Mouse (Mus musculus) kidney, adult 2 months (tissue): ENCODE measurements around the gene Tmem74b. TPM values are rescaled to one million over a fixed set of nuclear protein-coding genes. Genes with fewer than 3 reads are reported as not detected.

ENCODE experiments used
- DNase-seq: peaks from one replicate; pipeline ENCODE4 v3.0.0; 2021
- H3K27ac ChIP-seq: fragments of 200-500 bp; 2 replicates; pipeline ENCODE4 v1.5.1; 2012; ENCODE audit warnings: low read depth, low read length, control low read depth, inconsistent platforms; ENCODE audit not compliant: insufficient read depth
- H3K27me3 ChIP-seq: fragments of 200-500 bp; replicated peaks from 2 replicates; pipeline ENCODE4 v1.6.1; 2012; ENCODE audit warnings: mild to moderate bottlenecking, moderate library complexity, low read length, inconsistent platforms; ENCODE audit not compliant: control insufficient read depth, insufficient read depth
- H3K36me3 ChIP-seq: fragments of 200-500 bp; 2 replicates; pipeline ENCODE4 v1.6.1; 2012; ENCODE audit warnings: mild to moderate bottlenecking, moderate library complexity, low read length, inconsistent platforms; ENCODE audit not compliant: control insufficient read depth, insufficient read depth
- H3K4me1 ChIP-seq: fragments of 200-500 bp; 2 replicates; pipeline ENCODE4 v1.6.1; 2011; ENCODE audit warnings: low read length; ENCODE audit not compliant: control insufficient read depth, insufficient read depth
- H3K4me3 ChIP-seq: fragments of 200-500 bp; 2 replicates; pipeline ENCODE4 v1.5.1; 2011; ENCODE audit warnings: mild to moderate bottlenecking, low read depth, low read length, control low read depth; ENCODE audit not compliant: insufficient read depth
- CTCF ChIP-seq: fragments of 200-500 bp; conservative IDR thresholded peaks from 2 replicates; pipeline ENCODE4 v1.5.1; 2011; ENCODE audit warnings: low read depth, mild to moderate bottlenecking, control low read depth, low read length, moderate library complexity, mixed read lengths; ENCODE audit not compliant: insufficient read depth, insufficient read length
- POLR2A ChIP-seq: fragments of 200-500 bp; IDR thresholded peaks from one replicate; pipeline ENCODE4 v1.6.1; 2011; ENCODE audit warnings: low read depth, low read length, control low read depth
- WGBS: fragments of 180-500 bp; shearing (Covaris S2); methylation state at CpG from one replicate; pipeline ENCODE4 v1.1.7; 2018; 5-methylcytosine and 5-hydroxymethylcytosine counted together
- polyA plus RNA-seq: library from polyadenylated mRNA; depleted of rRNA; stranded (reverse); fragments of >200 nt; gene quantifications from 2 replicates; pipeline ENCODE4 v1.2.3, GENCODE M21; 2012

Tmem74b gene
- polyA plus RNA-seq, 1 experiment: 0.45 TPM

DNA sequence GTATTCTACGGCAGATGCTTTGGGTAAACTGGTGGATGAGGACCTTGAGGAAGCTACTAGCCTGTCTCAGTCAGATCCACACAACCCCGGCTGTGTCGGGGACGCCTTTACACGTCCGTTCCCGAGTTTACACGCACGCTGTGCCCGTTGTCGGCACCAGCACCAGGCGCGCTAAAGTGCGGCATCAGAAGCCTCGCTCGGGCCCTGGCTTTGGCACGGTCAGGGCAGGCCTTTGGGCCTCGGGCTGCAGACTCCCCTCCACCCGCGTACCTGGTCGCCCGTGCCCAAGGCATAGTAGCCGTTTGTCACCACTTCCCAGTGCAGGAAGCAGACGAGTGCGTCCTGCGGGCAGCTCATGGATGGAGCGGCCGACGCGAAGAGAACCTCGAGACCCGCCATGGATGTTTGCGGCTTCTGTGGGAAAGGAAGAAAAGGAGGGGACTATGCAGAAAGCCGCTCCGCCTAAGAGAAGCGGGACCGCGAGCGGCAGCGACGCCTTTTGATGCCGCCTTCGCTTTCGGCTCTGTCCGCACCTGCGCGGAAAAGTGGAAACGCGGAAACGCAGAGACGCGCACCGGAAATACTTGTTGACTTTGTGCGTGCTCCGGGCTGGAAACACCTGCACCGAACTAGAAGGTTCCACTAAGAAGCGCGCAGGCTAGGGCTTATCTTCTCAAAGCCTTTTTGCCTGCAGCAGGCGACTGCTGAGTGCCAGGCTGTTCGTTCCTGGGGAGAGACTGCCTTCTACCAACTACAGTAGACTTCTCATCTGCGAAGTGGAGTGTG, 39.1 kb downstream of the Tmem74b start:
- peak; percentile 92 for DNase-seq
- WGBS: under 1% methylated on average over 61 of the region's 61 CpGs
- TF ChIP-seq POLR2A (peak; percentile 72), CTCF (no peak)
- peaks cover 11% of the 10 kb centered on the region; the same call in 1 of the 2 replicates for H3K4me1 ChIP-seq
- H3K27ac ChIP-seq: 0 out of 2 replicates have a peak overlapping the region, but pooled peaks have one; percentile 6
- no peaks in the 10 kb centered on the region for H3K27me3 ChIP-seq
- H3K36me3 ChIP-seq: no peaks in the 10 kb centered on the region
- H3K4me3 ChIP-seq: peak overlapping the region; percentile 71

DNA sequence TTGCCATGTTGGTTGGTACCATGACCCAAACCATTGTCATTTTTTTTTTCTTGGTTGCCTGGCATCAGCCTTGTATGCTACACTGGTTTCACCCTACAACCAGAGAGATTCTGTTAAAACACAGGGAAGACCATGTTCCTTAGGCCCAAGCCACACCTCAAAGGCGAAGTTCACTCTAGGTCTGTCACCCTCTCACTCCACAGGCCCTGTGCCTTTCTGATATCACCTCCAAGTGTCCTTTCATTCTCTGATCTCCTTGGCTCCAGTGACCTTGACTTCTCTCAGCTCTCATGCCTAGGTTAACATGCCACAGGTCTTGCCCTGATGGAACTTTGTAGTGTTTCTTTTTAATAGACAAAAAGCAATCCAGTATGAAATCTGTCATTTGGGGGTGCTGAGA, 40.3 kb downstream of the Tmem74b start:
- Histone ChIP-seq H3K4me1 (peaks cover 11% of the 10 kb centered on the region; the same call in 1 of the 2 replicates), H3K27me3 (no peaks in the 10 kb centered on the region), H3K36me3 (no peaks in the 10 kb centered on the region), H3K27ac (no peak overlapping the region), H3K4me3 (no peak overlapping the region)
- 97% methylated on average over 1 of the region's 1 CpGs for WGBS
- TF ChIP-seq CTCF (no peak), POLR2A (no peak)
- no peak for DNase-seq

DNA sequence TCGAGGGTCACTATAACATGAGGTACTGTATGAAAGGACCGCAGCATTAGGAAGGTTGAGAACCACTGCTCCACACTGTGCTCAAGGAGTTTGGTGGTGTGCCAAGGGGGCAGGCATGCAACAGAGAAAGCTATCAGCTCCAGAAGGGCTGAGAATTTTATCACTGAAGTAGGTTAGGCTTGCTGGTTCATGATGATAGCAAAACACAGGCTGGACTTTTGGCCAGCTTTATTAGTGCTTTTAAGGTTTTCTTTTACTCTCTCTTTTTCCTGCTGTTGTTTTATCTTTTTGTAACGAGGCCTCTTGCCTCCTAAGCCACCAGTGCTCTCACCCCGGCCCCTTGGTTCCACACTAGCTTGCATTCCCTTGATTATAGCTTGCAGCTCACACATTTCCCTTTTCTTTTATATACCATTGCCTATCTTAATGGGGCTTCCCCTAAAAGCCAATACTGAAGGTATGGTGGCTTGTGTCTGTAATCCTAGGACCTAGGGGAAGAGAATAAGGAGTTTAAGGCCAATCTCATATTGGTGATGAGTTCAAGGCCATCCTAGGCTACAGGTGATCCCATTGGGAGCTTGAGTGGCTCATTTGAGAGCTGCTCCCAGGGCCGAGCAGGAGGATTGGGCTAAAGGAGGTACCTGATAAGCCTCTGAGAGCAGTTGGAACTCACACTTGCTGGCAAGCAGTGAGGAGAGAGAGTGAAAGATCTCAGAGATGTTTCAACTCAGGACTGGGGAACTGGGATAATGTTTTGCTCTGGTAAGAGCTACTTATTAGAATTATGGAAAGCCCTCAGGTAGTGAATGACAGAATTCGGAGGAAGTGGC, 41.3 kb downstream of the Tmem74b start:
- no peak overlapping the region for H3K4me3 ChIP-seq
- no peak for TF ChIP-seq POLR2A
- no peak for TF ChIP-seq CTCF
- H3K27ac ChIP-seq: no peak overlapping the region
- no peaks in the 10 kb centered on the region for H3K36me3 ChIP-seq
- no peak for DNase-seq
- 63% methylated on average over 6 of the region's 6 CpGs for WGBS
- H3K27me3 ChIP-seq: no peaks in the 10 kb centered on the region
- peaks cover 11% of the 10 kb centered on the region; the same call in 1 of the 2 replicates for H3K4me1 ChIP-seq

DNA sequence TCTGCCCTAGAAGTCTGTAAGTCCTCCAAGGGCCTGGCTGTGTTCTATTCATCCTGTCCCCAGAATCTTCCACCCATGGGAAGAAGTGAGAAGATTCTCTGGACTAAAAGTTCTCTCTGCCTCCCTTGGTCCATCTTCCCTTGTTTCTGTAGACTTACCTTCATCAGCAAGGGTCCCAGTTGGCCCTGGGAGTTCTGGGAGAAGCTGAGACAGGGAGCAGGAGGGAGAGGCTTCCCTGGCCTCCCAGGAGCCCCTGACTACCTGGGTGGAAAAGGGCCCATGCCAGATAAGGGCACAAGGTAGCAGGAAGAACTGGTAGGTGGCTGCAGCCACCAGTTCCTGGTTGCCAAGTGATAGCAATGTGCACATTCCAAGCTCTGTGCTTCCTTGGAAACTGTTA, 42.0 kb downstream of the Tmem74b start, which contains the start of gene Psmf1:
TSS of gene Psmf1 (minus strand) at position 342 of the 400 bp plus-strand sequence.
- peaks cover 11% of the 10 kb centered on the region; the same call in 1 of the 2 replicates for H3K4me1 ChIP-seq
- no peaks in the 10 kb centered on the region for H3K27me3 ChIP-seq
- TF ChIP-seq CTCF (no peak), POLR2A (no peak)
- H3K27ac ChIP-seq: no peak within 1 kb of the TSS
- DNase-seq: no peak
- no peaks in the 10 kb centered on the region for H3K36me3 ChIP-seq
- H3K4me3 ChIP-seq: no peak within 1 kb of the TSS

DNA sequence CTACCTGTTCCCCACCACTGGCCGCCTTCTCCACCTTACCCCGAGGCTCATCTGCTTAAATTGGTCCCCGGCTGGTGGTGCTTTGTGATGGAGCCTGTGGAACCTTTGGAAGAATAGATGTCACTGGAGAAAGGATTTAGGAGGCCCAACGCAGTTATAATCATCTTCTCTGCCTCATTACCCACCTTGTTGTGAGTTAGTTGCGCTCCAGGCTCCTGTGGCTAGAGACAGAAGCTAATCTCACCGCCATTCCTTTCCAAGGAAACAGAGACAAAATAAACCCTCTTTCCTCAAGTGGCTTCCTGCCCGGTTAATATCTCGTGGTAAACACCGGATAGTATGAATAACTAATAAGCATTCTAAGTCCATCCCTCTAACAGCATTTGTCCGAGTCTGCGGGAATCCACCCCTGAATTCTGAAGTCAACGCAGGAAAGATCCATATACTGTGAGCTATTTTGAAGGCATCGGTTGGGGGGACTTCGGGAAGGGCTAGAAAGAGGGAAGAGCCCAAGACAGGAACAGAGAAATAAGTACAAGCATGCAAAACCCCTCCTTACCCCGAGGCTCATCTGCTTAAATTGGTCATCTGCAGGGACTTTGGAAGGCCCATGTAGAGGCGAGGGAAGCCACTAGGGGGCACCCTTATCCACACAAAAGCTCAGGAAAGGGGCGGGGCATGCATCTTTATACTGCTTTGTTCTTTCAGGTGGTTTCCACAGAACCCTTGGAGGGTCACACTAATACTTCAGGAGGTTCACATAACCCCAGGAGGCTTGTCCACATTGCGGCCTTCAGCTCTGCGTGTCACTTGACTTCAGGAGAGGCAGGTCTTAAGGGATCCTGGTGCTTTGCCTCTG, 46.3 kb downstream of the Tmem74b start:
- no peak overlapping the region for H3K27ac ChIP-seq
- no peak overlapping the region for H3K4me3 ChIP-seq
- WGBS: 39% methylated on average over 19 of the region's 19 CpGs
- H3K4me1 ChIP-seq: no peaks in the 10 kb centered on the region
- H3K36me3 ChIP-seq: no peaks in the 10 kb centered on the region
- H3K27me3 ChIP-seq: no peaks in the 10 kb centered on the region
- peak; percentile 70 for DNase-seq
- TF ChIP-seq CTCF (peak; percentile 73), POLR2A (no peak)

DNA sequence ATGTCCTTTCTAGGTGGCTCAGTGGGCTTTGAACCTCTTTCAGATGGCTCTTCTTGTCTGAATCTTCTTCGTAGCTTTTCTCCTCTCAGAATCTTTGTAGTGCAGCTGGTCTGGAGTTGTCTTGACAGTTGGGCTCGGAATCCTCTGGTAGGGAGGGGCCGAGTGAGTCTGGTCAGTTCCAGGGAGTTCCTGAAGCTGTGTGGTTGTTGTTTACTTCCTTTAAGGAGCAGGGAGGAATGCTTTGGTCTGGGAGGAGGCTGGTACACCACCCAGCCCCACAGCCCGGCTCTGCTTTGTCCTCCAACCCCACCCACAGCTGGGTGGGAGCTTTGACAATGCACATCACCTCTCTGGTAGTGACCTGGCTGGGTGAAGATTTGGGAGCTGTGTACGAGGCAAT, 49.5 kb downstream of the Tmem74b start:
- TF ChIP-seq CTCF: no peak
- no peak for TF ChIP-seq POLR2A

More for the DNA sequence above, 49.5 kb downstream of the Tmem74b start:
- Histone ChIP-seq H3K4me1 (no peaks in the 10 kb centered on the region), H3K36me3 (no peaks in the 10 kb centered on the region), H3K27me3 (no peaks in the 10 kb centered on the region), H3K4me3 (no peak overlapping the region), H3K27ac (no peak overlapping the region)
- DNase-seq: no peak
- 70% methylated on average over 5 of the region's 5 CpGs for WGBS
